Mouse (Mus musculus): ENCODE data around the gene Dnah2. TPM values are rescaled to one million over a fixed set of nuclear protein-coding genes. Genes with fewer than 3 reads are reported as not detected.

Gene Dnah2
- total and polyA plus RNA-seq, 2 experiments from 2014 or later = 3.9 to 9.5 TPM

DNA sequence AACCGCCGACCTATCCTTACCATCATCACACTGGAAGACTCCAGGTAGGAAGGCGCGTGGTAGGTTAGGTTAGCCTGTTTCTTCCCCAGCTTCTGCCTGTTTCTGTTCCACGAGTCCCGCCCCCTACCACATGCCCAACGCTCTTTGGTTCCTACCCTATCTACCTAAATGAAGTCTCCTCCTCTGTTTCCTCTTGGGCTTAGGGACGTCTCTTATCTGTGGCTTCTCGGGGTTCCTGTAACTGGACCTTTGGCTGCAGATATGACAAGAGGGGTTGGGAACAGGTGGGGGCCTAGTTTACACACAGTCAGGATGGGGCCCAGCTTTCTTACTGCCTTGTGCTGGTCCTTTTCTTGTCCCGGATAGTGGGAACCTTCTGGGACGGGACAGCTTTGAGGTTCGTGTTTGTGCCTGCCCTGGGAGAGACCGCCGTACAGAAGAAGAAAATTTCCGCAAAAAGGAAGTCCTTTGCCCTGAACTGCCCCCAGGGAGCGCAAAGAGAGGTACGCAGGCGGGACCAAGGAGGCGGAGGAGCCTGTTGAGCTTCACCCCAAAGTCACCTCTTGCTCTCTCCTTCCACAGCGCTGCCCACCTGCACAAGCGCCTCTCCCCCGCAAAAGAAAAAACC lies 40.4 kb upstream of the Dnah2 start:
- WGBS = 96% methylated on average over 22 of the region's 22 CpGs
- H3K36me3 ChIP-seq (ENCODE audit: insufficient read depth, low read length) = peaks cover 37% of the 10 kb centered on the region

DNA sequence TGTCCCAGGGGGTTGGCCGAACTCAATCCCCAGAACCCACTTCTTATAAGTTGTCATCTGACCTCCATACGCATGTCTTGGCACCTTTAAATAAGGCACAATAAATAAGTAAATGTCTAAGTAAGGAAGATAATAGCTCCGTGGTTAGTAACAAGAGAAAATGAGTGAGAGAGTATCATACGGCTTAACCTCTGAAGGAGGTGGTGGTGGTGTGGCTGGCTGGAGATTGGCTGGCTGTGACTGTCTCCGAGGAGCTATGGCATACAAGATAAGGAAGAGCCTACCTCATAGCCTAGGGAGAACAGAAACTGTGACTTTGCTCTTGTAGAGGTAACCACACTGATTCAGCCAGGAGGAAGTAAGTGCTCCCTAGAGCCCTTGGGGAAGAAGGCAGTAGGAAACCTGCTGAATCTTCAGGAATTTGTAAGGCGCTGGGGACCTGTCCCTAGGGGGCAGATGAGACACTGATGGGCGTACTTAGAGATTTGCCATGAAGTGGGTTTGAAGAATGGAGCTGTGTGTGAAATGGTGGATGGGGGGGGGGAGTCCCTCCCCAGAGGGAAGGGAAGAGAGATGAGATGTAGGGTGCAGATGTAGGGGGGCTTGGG lies 36.9 kb upstream of the Dnah2 start:
- Histone ChIP-seq H3K27me3 (ENCODE audit: insufficient read depth, low read length) (no peaks in the 10 kb centered on the region), H3K9ac (replicated peaks; ENCODE audit: low read length, poor library complexity, severe bottlenecking) (no peak overlapping the region), H3K4me1 (ENCODE audit: insufficient read depth, low read length) (no peaks in the 10 kb centered on the region), H3K4me3 (ENCODE audit: low read depth, low read length) (no peak overlapping the region), H3K27ac (ENCODE audit: low read depth, low read length) (no peak overlapping the region), H3K9me3 (ENCODE audit: low read length) (no peaks in the 10 kb centered on the region), H3K4me2 (ENCODE audit: low read depth, low read length, poor library complexity, severe bottlenecking) (no peak overlapping the region), H3K36me3 (ENCODE audit: insufficient read depth, low read length) (peaks cover 32% of the 10 kb centered on the region)
- 83% methylated on average over 7 of the region's 7 CpGs for WGBS
- no peak for TF ChIP-seq CTCF (IDR thresholded peaks at IDR 0.05)
- DNase-seq (ENCODE audit: low spot score) = no peak
- ATAC-seq (ENCODE audit: low FRiP score) = no peak

More for the DNA sequence above, 40.4 kb upstream of the Dnah2 start:
- H3K27me3 ChIP-seq (ENCODE audit: insufficient read depth, low read length) = no peaks in the 10 kb centered on the region
- ATAC-seq (ENCODE audit: low FRiP score) (no peak), DNase-seq (ENCODE audit: low spot score) (no peak)
- H3K4me3 ChIP-seq (ENCODE audit: low read depth, low read length) = no peak overlapping the region
- no peak overlapping the region for H3K9ac ChIP-seq (replicated peaks; ENCODE audit: low read length, poor library complexity, severe bottlenecking)
- H3K9me3 ChIP-seq (ENCODE audit: low read length) = no peaks in the 10 kb centered on the region
- no peak for TF ChIP-seq CTCF (IDR thresholded peaks at IDR 0.05)
- H3K27ac ChIP-seq (ENCODE audit: low read depth, low read length) = no peak overlapping the region
- H3K4me1 ChIP-seq (ENCODE audit: insufficient read depth, low read length) = no peaks in the 10 kb centered on the region
- H3K4me2 ChIP-seq (ENCODE audit: low read depth, low read length, poor library complexity, severe bottlenecking) = no peak overlapping the region

- no peak for DNase-seq (ENCODE audit: low spot score)
- Histone ChIP-seq H3K9me3 (ENCODE audit: low read length) (no peaks in the 10 kb centered on the region), H3K36me3 (ENCODE audit: insufficient read depth, low read length) (peaks cover 26% of the 10 kb centered on the region), H3K4me3 (ENCODE audit: low read depth, low read length) (no peak overlapping the region), H3K27ac (ENCODE audit: low read depth, low read length) (no peak overlapping the region), H3K9ac (replicated peaks; ENCODE audit: low read length, poor library complexity, severe bottlenecking) (no peak overlapping the region), H3K27me3 (ENCODE audit: insufficient read depth, low read length) (no peaks in the 10 kb centered on the region), H3K4me2 (ENCODE audit: low read depth, low read length, poor library complexity, severe bottlenecking) (no peak overlapping the region), H3K4me1 (ENCODE audit: insufficient read depth, low read length) (no peaks in the 10 kb centered on the region)
- no peak for ATAC-seq (ENCODE audit: low FRiP score)
- TF ChIP-seq CTCF (IDR thresholded peaks at IDR 0.05) = no peak
- 97% methylated on average over 13 of the region's 13 CpGs for WGBS
Measured at GRCm38 (mm10) chr11:69584937-69585336, 36.0 kb upstream of the Dnah2 start.

DNA sequence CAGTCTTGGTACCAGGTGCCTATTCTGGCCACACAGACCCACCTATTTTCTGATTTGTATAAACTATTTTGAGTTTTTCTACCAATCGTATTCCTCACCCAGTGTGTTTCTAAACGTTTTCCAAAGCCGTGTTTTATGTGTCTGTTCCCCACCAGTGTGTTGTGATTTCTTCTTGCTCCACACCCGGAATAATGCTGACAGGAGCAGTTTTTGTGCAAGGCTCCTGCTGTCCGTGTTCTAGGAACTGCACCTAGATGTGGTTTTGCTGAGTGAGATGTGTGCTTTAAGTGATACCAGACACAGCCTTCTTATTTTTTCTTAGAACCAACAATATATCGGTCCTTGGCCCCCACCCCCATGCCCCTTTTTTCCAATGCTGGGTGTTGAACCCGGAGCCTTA lies 35.1 kb upstream of the Dnah2 start:
- H3K4me2 ChIP-seq (ENCODE audit: low read depth, low read length, poor library complexity, severe bottlenecking) = no peak overlapping the region
- TF ChIP-seq CTCF (IDR thresholded peaks at IDR 0.05) = no peak
- H3K9ac ChIP-seq (replicated peaks; ENCODE audit: low read length, poor library complexity, severe bottlenecking) = no peak overlapping the region
- 85% methylated on average over 7 of the region's 7 CpGs for WGBS
- no peak for ATAC-seq (ENCODE audit: low FRiP score)
- H3K9me3 ChIP-seq (ENCODE audit: low read length) = no peaks in the 10 kb centered on the region
- H3K36me3 ChIP-seq (ENCODE audit: insufficient read depth, low read length) = peaks cover 16% of the 10 kb centered on the region
- no peaks in the 10 kb centered on the region for H3K27me3 ChIP-seq (ENCODE audit: insufficient read depth, low read length)
- no peak overlapping the region for H3K27ac ChIP-seq (ENCODE audit: low read depth, low read length)
- H3K4me1 ChIP-seq (ENCODE audit: insufficient read depth, low read length) = no peaks in the 10 kb centered on the region
- no peak for DNase-seq (ENCODE audit: low spot score)
- H3K4me3 ChIP-seq (ENCODE audit: low read depth, low read length) = no peak overlapping the region

DNA sequence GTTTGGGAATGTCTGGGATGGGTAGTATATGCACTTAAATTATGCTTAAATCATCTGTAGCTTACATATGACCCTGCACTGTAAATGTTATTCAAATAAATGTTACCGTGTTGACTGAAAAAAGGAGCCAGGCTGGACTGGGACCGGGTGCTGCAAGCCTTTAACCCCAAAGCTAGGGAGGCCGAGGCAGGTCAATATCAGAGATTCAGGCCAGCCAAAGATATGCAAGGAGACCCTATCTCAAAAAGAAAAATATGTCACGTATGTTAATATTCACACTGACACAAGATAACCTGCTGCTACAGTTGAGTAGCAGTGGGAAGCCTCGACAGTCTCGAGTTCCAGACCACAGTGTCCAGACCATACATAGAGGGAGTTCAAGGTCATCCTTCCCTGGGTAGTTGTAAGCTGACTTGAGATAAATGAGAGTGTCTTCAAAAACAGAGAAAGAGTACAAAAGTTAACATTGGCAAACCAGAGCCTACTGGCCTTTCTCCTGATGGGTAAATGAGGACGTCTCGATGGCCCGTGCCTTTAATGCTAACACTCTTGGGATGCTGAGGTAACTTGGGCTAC lies 33.4 kb upstream of the Dnah2 start:
- ATAC-seq (ENCODE audit: low FRiP score) = no peak
- Histone ChIP-seq H3K4me2 (ENCODE audit: low read depth, low read length, poor library complexity, severe bottlenecking) (peak overlapping the region; percentile 92), H3K9me3 (ENCODE audit: low read length) (no peaks in the 10 kb centered on the region), H3K36me3 (ENCODE audit: insufficient read depth, low read length) (0 out of 2 replicates have a peak, but pooled peaks cover 3% of the 10 kb centered on the region), H3K9ac (replicated peaks; ENCODE audit: low read length, poor library complexity, severe bottlenecking) (no peak overlapping the region; the same call in 1 of the 2 replicates), H3K4me3 (ENCODE audit: low read depth, low read length) (peak overlapping the region; percentile 64), H3K27ac (ENCODE audit: low read depth, low read length) (0 out of 2 replicates have a peak overlapping the region, but pooled peaks have one; percentile 92), H3K4me1 (ENCODE audit: insufficient read depth, low read length) (peaks cover 11% of the 10 kb centered on the region), H3K27me3 (ENCODE audit: insufficient read depth, low read length) (no peaks in the 10 kb centered on the region)
- 57% methylated on average over 9 of the region's 9 CpGs for WGBS
- no peak for DNase-seq (ENCODE audit: low spot score)
- no peak for TF ChIP-seq CTCF (IDR thresholded peaks at IDR 0.05)

- H3K4me3 ChIP-seq (ENCODE audit: low read depth, low read length) = peak overlapping the region; percentile 64
- H3K4me2 ChIP-seq (ENCODE audit: low read depth, low read length, poor library complexity, severe bottlenecking) = peak overlapping the region; percentile 92
- WGBS = 2% methylated on average over 8 of the region's 8 CpGs
- no peak for DNase-seq (ENCODE audit: low spot score)
- H3K9me3 ChIP-seq (ENCODE audit: low read length) = no peaks in the 10 kb centered on the region
- ATAC-seq (ENCODE audit: low FRiP score) = no peak
- H3K27ac ChIP-seq (ENCODE audit: low read depth, low read length) = peak overlapping the region; percentile 92; the same call in 1 of the 2 replicates
- peaks cover 16% of the 10 kb centered on the region for H3K4me1 ChIP-seq (ENCODE audit: insufficient read depth, low read length)
- H3K36me3 ChIP-seq (ENCODE audit: insufficient read depth, low read length) = 0 out of 2 replicates have a peak, but pooled peaks cover 2% of the 10 kb centered on the region
- TF ChIP-seq CTCF (IDR thresholded peaks at IDR 0.05) = peak; percentile 6; the same call in 1 of the 2 replicates
- H3K27me3 ChIP-seq (ENCODE audit: insufficient read depth, low read length) = no peaks in the 10 kb centered on the region
- peak overlapping the region; percentile 70; the same call in 1 of the 2 replicates for H3K9ac ChIP-seq (replicated peaks; ENCODE audit: low read length, poor library complexity, severe bottlenecking)
Measured at GRCm38 (mm10) chr11:69581814-69582213, 32.9 kb upstream of the Dnah2 start.
